Mouse (Mus musculus) megakaryocyte, adult 5-6 weeks (primary cell): Measurements from ENCODE around the gene Alox15. TPM values are rescaled to one million over a fixed set of nuclear protein-coding genes. Genes with fewer than 3 reads are reported as not detected.
"Not testable (repeated sequence)": the region's sequence is repeated elsewhere in the genome, so short reads cannot be mapped to it uniquely, and the experiment has no call there.

Experiments used
- ATAC-seq: 2 replicates; pipeline ENCODE4 v1.8.0; 2016; ENCODE audit warnings: mild to moderate bottlenecking, inconsistent platforms; ENCODE audit not compliant: poor library complexity, severe bottlenecking
- total RNA-seq, 2 experiments: library from RNA; stranded (forward) in 1 of 2; stranded (reverse) in 1 of 2; fragments of 153-499, 151-499 nt in 1 of 2; fragments of 221-1000, 200-1000 nt in 1 of 2; gene quantifications; 2 replicates each; pipeline versions ENCODE4 v1.2.3 to v1.2.4; 2015 to 2017

The Alox15 gene
- total RNA-seq (2015) (62.7 and 71.5 TPM in 2 replicates), total RNA-seq (2017) (72.8 and 74.4 TPM in 2 replicates)

- ATAC-seq: peak; percentile 80
Observed at GRCm38 (mm10) chr11:70351868-70352267, at the start of gene Alox15. Gene Alox15, minus strand, starts transcription at chr11:70352031.

- no peak for ATAC-seq
Observed at GRCm38 (mm10) chr11:70389421-70389820, 37.6 kb upstream of the Alox15 start.

- ATAC-seq: no peak
Observed at GRCm38 (mm10) chr11:70387436-70387835, 35.6 kb upstream of the Alox15 start.

- no peak for ATAC-seq
Observed at GRCm38 (mm10) chr11:70384136-70384535, 32.3 kb upstream of the Alox15 start.

GRCm38 (mm10) chr11:70381330-70381729 lies 29.5 kb upstream of the Alox15 start:
- ATAC-seq: peak; percentile 39

GRCm38 (mm10) chr11:70380478-70381005 lies 28.7 kb upstream of the Alox15 start:
- peak; percentile 74 for ATAC-seq

GRCm38 (mm10) chr11:70376054-70376453 lies 24.2 kb upstream of the Alox15 start:
- ATAC-seq: peak; percentile 41

GRCm38 (mm10) chr11:70374302-70374701 lies 22.5 kb upstream of the Alox15 start:
- ATAC-seq: peak; percentile 77

GRCm38 (mm10) chr11:70372849-70373557 lies 21.2 kb upstream of the Alox15 start:
- ATAC-seq: no peak

- peak; percentile 81 for ATAC-seq
Observed at GRCm38 (mm10) chr11:70372396-70372795, 20.6 kb upstream of the Alox15 start.

- ATAC-seq: not testable (repeated sequence)
Observed at GRCm38 (mm10) chr11:70368626-70369025, 16.8 kb upstream of the Alox15 start.

GRCm38 (mm10) chr11:70367701-70368100 lies 15.9 kb upstream of the Alox15 start:
- ATAC-seq: not testable (repeated sequence)

- ATAC-seq: no peak
Observed at GRCm38 (mm10) chr11:70348630-70349029, 3.2 kb downstream of the Alox15 start.

GRCm38 (mm10) chr11:70347861-70348260 lies 4.0 kb downstream of the Alox15 start:
- no peak for ATAC-seq

- no peak for ATAC-seq
Observed at GRCm38 (mm10) chr11:70345546-70345945, 6.3 kb downstream of the Alox15 start.

- no peak for ATAC-seq
Observed at GRCm38 (mm10) chr11:70345061-70345460, 6.8 kb downstream of the Alox15 start.

GRCm38 (mm10) chr11:70339481-70339880 lies 12.3 kb downstream of the Alox15 start:
- no peak for ATAC-seq

GRCm38 (mm10) chr11:70334477-70334876 lies 17.4 kb downstream of the Alox15 start:
- ATAC-seq: peak; percentile 77

GRCm38 (mm10) chr11:70324726-70325125 lies 27.1 kb downstream of the Alox15 start:
- no peak for ATAC-seq

- ATAC-seq: no peak
Observed at GRCm38 (mm10) chr11:70322528-70322927, 29.3 kb downstream of the Alox15 start, which contains the start of gene Alox12e. Gene Alox12e, minus strand, starts transcription at chr11:70322628.

GRCm38 (mm10) chr11:70321664-70322063 lies 30.2 kb downstream of the Alox15 start:
- peak; percentile 66 for ATAC-seq

GRCm38 (mm10) chr11:70319614-70320013 lies 32.2 kb downstream of the Alox15 start:
- no peak for ATAC-seq
